Mouse (Mus musculus): ENCODE data around the gene Fam92b.

DNA sequence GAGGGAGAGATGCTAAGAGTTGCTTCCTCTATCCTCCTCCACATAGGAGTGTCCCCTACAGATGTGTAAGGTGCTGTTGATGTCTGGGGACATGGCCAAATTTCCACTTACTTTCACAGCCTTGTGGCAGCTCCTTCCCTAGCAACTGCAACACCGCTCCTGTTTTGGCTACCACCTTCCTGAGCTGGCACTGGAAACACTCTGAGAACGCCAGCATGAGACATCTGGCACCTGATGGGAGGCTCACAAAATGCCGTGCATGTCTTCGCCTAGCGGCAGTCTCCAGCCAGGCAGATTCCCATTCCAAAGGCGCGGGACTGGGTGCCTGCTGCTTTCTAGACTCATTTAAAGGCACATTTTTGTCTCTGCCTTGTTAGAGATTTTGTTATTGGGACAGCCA lies 40.6 kb downstream of the Fam92b start:
- 0 out of 2 replicates have a peak, but pooled peaks have one; percentile 16 for TF ChIP-seq CTCF (IDR thresholded peaks at IDR 0.05; ENCODE audit: extremely low read depth, insufficient read depth, low read length)
- TF ChIP-seq POLR2A (IDR thresholded peaks at IDR 0.05; ENCODE audit: extremely low read depth, insufficient read depth, low read length) = 0 out of 2 replicates have a peak, but pooled peaks have one; percentile 13
